Mouse (Mus musculus) adrenal gland, postnatal 10 days (tissue): Measurements from ENCODE around the gene Klf9. TPM values are rescaled to one million over a fixed set of nuclear protein-coding genes. Genes with fewer than 3 reads are reported as not detected.
"Not testable (repeated sequence)": the region's sequence is repeated elsewhere in the genome, so short reads cannot be mapped to it uniquely, and the experiment has no call there.

Experiments
- DNase-seq: peaks from one replicate; pipeline ENCODE4 v3.0.0; 2021; ENCODE audit warnings: mixed read lengths
- total RNA-seq, 2 experiments: library from RNA; stranded (reverse); gene quantifications; 2 replicates each; pipeline ENCODE4 v1.2.3; 2021

The Klf9 gene
- total RNA-seq, 2 experiments from 2014 or later, result 61.3 to 109 TPM

DNA sequence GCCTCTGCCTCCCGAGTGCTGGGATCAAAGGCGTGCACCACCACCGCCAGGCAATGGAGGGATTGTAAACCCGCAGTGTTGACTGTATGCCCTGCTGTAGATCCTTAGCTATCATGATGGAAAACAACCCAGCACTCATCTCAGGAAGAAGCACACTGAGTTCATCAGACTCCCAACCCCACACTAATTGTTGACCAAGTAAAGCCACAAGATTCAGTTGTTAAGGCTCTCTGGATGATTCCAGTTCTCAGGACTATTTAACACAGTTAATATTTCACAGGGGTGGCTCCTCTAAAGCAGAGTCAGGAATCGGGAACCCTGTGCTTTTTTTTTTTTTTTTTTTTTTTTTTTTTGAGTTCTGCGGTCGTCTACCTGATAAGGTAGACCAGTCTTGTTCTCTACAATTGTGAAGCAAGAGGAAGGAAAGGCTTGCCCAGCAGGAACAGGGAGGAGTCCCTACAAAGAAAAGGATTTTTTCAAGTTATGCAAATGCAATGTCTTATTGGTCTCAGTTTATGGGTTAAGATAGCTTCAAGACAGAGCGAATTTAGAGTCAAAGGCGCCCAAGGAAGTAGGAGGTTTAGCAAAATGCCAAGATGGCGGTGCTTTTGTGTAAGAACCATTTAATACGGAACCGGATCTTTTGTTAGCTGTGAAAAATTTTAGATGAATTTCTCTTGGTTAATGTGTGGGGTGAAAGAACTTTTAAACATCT, 1.1 kb upstream of the Klf9 start:
- no peak for DNase-seq

DNA sequence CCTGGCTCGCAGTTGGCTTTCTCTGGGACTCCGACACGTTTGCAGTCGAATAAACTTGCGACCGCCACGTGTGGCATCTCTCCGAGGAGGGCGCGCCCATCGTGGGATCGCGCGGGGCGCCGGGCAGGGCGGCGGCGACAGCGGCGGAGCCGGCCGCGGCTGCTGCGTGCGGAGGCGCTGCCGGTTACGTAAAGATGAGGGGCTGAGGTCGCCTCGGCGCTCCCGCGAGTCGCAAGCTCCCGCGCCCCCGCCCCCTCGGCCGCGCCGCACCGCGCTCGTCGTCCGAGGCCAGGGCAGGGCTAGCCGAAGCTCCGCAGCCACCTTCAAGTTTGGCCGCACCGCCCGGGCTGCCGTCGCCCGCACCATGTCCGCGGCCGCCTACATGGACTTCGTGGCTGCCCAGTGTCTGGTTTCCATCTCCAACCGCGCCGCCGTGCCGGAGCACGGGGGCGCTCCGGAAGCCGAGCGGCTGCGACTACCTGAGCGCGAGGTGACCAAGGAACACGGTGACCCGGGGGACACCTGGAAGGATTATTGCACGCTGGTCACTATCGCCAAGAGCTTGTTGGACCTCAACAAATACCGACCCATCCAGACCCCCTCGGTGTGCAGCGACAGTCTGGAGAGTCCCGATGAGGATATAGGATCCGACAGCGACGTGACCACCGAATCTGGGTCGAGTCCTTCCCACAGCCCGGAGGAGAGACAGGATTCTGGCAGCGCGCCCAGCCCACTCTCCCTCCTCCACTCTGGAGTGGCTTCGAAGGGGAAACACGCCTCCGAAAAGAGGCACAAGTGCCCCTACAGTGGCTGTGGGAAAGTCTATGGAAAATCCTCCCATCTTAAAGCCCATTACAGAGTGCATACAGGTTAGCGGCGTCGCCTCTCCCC, 610 bp downstream of the Klf9 start:
- DNase-seq, result peak; percentile 90

DNA sequence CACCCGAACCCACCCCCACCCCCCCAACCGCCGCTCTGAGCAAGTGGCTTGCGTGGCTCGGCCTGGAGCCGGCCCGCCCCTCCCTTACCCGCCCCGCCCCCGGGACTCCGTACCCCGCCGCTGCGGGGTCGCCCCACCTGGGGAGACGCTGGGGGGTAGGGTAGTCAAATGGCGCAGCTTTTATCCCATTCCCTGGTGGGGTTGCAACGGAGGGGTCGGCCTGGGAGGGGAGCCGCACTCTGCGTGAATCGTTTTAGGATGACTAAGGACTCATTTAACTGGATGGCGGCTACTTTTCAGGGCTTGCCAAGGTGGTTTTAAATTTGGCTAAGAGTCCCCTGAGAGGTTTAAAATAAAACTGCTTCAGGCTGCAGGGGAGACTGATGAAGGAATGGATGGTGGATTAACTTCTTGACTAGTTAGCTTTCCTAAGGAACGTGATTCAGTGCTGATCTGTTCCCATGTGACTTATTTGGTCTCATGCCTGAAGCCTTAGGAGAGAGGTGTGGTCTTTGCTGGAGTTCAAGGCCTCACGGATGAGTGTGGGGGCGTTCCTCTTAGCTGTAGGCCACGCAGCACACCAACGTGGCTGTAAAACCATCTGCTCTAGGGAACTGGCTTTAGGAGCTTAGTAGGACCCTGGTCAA, 1.5 kb downstream of the Klf9 start:
- peak; percentile 57 for DNase-seq

DNA sequence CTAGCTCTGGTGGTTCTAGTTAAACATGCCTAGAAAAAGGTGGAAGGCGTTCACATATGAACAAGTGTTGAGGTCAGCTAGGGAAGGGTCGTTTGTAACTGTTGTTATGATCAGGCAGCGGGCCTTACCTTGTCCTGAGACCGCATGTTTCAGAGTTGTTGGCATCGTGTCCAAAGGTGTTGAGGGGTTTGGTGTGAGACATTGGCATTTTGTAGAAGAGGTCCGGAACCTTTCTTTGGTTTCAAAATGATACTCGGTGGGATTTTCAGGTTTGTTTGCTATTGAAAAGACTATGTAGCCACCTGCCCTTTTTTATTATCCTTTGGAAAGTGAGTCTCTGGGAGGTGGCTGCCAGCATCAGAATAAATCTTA, 2.0 kb downstream of the Klf9 start:
- no peak for DNase-seq

DNA sequence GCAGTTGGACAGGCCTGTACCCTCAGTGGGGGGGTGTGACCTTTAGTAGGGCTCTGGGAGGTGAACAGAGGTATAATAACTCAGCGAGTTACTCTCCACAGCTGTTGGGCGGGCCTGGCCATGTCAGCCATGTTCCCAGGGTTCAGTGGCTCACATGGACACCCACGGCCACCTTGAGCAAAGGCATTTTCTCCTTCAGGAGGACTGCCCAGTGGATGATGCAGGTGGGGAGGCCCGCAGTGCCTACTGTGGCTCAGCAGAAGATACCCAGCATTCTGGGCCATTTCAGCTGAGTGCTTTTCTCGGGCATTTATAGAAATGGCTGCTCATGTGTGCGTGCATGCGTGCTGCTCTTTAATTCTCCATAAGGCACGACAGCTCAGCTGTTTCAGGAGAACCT, 2.5 kb downstream of the Klf9 start:
- peak; percentile 40 for DNase-seq

DNA sequence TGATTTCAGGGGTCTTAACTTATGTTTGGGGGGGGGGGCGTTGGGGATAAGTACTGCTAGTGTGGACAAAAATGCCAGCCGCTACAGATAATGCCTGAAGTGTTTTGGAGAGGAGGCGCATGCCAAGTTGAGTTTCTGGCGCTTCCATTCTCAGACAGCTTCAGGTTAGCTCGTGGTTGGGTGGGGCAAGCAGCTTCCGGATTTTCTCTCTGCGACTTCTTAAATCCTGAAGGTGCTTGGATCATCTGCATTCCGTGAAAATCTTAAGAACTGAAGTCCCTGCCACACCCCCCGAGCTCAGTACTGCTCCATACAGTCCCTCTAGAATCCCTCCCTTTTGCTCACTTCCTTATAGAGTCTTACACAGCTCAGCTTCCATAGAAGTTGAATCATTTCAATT, 3.0 kb downstream of the Klf9 start:
- no peak for DNase-seq

DNA sequence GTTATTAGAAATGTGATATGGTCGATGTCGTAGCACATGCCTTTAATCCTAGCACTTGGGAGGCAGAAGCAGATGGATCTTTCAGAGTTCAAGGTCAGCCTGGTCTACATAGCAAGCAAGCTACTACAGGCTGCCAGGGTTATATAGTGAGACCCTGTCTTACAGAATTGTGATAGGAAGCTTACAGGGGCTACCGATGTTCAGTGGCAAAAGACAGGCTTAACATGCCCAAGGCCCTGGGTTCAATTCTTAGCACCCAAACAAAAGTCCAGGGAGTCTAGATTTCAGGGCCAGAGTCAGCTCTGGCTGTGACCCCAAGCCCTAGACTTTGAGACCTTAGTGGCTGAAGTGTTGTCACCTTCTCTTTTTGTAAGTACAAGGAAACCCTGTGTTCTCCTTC, 4.1 kb downstream of the Klf9 start:
- no peak for DNase-seq

DNA sequence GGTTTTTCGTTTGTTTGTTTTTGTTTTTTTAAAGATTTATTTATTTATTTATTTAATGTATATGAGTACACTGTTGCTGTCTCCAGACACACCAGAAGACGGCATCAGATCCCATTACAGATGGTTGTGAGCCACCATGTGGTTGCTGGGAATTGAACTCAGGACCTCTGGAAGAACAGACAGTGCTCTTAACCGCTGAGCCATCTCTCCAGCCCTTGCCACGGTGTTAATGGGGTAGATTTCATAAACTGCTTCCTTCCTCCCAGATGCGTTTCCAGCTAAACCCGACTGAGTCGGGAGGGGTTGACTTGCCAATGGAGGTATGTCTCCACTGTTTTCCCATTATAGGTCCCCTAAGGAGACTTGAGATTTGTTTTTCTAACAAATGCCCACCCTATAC, 4.5 kb downstream of the Klf9 start:
- DNase-seq, result not testable (repeated sequence)

DNA sequence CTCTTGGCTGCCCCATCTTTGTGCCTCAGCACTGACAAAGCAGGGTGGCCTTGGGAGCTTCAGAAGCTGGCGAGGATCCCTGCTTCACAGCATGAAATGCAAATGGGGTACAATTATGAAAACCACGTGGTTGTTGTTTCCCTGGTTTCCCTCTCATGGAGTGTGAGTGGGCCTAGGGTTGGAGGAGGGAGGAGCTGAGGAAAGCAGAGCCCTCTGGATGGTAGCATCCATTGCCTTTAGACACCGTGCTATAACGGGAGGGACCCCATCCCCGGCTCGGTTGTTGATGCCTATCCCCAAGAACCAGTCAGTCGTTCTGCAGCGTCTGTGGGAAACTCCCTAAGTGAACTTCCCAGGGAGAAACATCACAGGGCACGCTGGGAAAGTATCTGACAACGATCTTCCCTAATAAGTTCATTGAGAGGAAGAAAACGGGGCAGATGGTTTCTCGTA, 5.4 kb downstream of the Klf9 start:
- DNase-seq, result no peak

DNA sequence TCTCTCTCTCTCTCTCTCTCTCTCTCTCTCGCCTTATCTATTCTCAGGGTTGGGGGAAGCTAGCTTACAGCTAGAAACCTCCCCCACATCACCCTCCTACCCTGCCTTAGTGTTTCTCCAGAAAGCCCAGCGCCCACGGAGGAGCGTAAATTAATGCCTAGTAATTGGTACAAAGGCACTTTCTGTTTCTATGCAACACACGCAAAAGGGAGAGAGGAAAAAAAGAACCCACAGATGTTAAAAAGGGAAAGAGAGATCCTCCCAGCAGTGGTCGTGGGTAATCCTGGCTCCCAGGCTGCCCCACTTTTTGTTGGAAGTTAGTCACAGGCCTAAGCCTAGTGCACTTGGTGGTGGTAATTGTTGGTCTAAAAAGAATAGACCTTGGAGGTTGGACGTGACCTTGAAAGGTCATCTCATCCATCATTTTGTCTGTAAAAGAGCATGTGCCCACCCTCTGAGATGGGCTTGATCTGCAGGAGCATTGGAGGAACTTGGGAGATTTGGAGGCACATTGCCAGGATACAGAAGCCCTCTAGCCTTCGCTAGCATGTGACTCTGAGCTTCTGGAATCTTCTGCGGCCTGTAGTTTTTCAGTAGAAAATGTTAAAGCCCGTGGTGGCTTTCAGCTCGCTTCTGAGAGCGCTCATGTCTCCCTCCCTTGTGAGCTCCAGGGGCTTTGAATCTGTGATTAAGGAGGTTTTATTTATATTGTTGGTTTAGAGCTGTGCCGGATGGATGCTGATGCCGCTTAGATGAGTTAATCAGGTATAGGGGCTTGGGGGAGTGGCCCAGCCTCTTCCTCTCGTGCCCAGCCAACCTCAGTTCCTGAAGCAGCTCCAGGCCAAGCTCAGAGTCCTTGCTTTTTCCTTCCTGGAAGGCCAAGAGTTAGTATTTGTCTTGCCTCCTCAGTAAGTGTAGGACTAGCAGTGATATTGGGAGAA, 6.3 kb downstream of the Klf9 start:
- DNase-seq, result no peak

DNA sequence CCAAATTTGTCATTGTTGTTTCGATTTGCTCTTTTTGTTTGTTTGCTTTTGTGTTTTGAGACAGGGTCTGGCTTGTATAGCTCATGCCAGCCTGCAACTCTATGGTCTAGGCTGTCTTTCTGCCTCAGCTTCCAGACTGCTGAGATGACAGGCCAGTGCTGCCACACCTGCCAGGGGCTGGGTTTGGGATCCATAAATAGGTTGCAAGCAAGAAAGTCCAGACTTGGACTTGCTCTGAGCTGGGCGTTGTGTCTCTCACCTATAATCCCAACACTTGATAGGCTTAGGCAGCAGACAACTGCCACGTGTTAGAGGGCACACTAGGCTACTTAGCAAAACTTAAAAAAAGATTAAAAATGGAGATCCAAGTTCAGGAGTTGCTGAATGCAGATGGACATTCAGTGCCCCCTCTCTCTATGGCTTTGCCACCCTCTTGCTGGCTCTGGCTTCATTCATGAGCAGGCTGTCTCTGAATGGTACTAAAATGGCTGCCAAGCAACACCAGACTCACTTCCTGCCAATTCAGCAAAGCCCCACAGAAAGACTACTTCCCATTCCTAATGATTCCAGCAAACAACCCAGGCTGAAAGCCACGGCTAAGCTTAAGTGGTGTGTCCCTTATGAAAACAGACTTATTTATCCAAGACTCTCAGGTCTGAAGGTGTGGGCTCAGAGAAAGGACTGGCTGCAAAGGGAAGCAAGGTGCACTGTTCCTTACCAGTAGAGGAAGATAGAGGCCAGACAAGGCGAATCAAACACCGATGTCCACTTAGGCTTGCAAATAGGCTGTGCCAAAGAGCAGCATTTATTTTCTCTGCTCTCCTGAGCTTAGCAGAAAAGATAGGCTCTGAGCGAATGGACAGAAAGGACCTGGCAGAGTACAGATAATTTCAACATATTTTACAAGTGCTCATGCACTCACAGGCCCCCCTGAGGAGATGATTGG, 8.7 kb downstream of the Klf9 start:
- DNase-seq, result no peak

DNA sequence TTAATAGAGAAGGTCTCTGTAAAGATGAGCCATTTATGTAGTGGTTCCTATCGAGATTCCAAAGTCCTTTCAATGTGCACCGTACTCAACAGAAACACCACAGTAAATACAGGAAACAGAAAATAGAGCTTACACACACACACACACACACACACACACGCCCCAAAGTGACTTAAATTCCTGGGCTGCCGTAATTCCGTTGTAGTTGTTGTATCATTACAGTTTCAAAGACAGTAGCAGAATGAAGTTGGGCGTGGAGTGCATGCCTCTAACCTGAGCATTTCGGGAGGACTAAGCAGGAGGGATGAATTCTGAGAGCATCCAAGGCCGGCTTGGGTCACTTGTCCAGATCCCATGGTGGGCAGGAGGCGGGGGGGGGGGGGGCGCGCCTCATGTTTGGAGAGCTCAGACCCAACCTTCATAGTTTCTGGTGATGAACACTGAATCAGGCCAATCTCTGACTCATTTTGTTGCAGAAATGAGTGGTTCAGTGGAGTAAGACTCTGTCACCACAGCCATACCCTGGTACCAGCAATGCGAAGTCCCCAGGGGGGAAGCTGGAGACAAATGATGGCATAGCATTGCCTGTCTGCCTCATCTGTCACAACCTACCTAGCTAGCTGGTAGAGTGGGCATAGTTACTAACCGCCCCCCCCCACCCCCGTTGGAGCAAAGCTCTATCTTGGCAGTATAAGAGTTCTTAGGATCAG, 9.7 kb downstream of the Klf9 start:
- DNase-seq, result no peak

DNA sequence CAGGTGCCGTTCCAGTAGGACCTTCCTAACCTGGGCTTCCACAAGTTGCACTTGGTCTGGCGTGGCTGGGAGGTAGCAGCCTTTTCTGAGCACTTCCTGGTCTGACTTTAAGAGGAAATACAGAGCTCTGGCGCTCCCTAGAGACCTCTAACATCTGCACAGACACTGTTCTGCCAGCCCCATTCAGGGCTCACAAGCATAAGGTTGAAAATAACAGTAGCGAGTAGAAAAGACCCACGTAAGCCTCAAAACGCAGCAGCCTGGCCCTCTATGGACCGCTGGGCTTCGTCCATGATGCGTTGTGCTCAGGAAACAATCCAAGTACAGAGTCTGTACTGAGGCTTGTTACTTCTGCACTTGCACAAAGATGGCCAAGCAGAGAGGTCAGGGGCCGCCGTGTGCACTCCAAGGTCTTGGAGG, 10.6 kb downstream of the Klf9 start:
- DNase-seq, result peak; percentile 59

DNA sequence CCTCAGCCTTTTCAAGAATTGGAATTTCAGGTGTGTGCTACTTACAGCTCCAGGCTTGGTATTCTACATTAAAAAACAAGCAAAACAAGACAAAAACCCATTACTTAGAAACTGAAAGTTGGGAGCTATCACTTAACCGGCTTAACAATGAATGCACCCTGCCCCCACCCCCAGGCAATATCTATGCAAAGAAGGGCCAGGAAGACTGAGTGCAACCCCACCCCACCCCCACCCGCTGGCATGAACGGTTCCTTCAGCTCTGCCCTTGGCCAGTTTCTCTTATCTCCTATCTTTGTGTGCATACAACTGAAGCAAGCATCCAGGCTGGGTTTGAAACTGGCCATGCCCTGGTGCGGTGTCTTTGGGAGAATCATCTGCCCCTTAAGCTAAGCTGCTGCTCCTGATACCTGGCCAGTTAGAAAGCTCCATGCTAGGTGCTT, 11.2 kb downstream of the Klf9 start:
- DNase-seq, result no peak

DNA sequence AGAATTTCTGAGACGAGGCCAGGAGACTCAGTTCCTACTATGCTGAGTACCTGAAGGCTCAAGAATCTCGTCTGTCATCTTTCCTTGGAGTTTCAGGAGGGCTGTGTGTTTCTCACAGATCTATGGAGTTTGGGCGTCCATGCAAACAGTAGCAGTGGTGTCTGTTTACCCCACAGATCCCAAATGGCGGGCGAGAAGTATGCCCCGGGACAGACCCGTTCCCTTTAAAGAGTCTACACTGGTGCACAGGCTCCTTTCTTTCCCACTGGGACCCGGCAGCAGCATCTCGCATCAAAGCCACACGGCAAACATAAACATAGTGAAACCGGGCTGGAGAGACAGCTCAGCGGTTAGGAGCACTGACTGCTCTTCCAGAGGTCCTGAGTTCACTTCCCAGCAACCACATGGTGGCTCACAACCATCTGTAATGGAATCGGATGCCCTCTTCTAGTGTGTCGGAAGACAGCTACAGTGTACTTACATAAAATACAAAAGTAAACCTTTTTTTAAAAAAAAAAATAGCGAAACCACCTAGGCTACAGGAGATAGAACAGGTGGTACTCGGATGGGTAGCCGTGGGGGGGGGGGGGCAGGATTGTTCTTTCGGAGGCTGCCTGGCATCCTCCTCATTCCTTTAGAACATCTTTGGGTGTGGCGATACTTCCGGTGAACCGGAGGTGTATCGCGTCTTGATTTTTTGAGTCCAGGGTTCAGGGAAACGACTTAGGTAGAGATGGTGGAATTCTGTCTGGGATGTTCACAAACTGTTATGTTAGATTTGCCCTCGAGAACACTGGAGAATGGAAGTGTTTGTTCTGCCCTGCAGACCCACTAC, 12.0 kb downstream of the Klf9 start:
- no peak for DNase-seq

DNA sequence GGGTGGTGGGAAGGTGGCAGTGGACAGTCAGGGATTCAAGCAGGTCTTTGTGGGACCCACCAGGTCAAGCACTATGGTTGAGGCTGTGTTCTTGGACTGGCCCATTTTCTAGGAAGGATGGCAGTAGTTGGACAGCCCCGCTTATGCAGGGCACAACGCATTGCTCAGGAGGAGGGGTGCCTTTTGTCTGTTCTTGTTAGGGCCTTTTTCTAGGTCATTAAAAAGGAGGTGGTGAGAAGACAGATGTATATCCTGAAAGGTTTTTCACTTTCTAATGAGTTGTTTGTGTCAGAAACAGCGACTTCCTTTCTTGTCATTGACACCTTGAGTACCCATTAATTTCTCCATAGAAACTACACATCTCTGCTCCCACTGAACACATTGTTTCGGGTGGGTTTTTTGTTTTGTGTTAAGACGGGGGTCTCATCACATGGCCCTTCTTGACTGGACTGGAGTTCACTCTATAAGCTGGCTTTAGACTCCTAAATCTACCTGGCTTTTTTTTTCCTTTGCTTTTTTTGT, 12.6 kb downstream of the Klf9 start:
- no peak for DNase-seq

DNA sequence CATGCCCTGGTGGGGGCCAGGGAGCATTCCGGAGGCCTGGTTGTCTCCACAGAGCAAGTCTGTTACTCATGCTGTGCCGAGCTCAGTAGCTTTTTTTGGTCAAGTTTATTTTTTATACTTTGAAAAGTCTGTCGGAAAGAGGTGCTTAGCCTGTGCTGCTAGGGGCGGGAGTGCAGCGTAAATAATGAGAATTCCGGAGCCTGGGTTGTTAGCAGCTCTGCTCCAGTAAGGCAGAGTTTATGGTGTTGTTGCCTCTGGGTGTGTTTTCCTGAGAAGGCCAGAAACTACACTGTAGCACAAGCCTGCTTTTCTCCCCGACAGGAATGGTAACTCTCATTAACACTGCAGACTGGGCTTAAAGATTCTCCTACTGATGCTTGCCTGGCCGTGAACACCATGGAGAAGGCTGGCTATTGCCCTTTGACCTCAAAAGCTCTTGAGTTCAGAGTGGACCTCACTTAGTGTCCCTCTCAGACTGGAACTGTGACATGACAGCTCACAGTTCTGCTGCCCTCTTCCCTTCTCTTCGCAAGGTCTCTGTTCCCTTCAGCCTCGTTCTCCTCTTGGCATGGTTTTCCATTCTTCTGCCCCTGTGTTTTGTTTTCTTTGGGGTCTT, 18.9 kb downstream of the Klf9 start:
- DNase-seq, result no peak

DNA sequence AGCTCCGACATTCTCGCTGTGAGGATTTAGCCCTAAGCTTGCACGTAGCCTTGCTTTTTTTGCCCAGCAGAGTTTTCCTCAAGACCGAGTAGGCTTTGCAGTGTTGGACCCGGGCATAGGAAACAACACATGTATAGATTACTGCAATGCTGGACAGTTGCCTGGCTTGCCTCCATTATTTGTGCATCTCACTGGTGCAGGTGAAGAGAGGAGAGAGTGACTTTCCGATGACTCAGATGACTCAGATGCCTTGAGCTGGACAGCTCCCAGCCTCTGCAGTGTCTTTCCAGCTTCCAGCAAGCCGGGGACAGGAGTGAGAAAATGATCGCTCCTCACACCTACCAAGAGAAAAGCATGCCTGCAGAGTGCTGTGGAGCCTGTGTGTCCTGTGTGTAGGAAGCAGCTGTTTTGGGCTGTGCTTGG, 21.4 kb downstream of the Klf9 start:
- peak; percentile 45 for DNase-seq
